Mouse (Mus musculus) adrenal gland, postnatal 14 days (tissue): Measurements from ENCODE around the gene Efs. TPM values are rescaled to one million over a fixed set of nuclear protein-coding genes. Genes with fewer than 3 reads are reported as not detected.
"Not testable (repeated sequence)": the region's sequence is repeated elsewhere in the genome, so short reads cannot be mapped to it uniquely, and the experiment has no call there.

Experiments
- DNase-seq: peaks from one replicate; pipeline ENCODE4 v3.0.0; 2021; ENCODE audit warnings: mixed read lengths
- long read RNA-seq, 2 experiments: library from polyadenylated mRNA; stranded (forward); transcript quantifications; one replicate each; pipeline ENCODE4 v2.0.0; 2021
- total RNA-seq: library from RNA; stranded (reverse); gene quantifications from 2 replicates; pipeline ENCODE4 v1.2.3, GENCODE M21; 2021

The Efs gene
- total RNA-seq, result 3.1 and 6.2 TPM in 2 replicates
- long read RNA-seq, experiment 1, partial matches to known transcripts, result 0 of 3 reads
- long read RNA-seq, experiment 1, other reads (novel, unspliced or antisense), result 0 of 3 reads
- long read RNA-seq, experiment 2, partial matches to known transcripts, result 2 of 4 reads
- long read RNA-seq, experiment 2, other reads (novel, unspliced or antisense), result 0 of 4 reads

DNA sequence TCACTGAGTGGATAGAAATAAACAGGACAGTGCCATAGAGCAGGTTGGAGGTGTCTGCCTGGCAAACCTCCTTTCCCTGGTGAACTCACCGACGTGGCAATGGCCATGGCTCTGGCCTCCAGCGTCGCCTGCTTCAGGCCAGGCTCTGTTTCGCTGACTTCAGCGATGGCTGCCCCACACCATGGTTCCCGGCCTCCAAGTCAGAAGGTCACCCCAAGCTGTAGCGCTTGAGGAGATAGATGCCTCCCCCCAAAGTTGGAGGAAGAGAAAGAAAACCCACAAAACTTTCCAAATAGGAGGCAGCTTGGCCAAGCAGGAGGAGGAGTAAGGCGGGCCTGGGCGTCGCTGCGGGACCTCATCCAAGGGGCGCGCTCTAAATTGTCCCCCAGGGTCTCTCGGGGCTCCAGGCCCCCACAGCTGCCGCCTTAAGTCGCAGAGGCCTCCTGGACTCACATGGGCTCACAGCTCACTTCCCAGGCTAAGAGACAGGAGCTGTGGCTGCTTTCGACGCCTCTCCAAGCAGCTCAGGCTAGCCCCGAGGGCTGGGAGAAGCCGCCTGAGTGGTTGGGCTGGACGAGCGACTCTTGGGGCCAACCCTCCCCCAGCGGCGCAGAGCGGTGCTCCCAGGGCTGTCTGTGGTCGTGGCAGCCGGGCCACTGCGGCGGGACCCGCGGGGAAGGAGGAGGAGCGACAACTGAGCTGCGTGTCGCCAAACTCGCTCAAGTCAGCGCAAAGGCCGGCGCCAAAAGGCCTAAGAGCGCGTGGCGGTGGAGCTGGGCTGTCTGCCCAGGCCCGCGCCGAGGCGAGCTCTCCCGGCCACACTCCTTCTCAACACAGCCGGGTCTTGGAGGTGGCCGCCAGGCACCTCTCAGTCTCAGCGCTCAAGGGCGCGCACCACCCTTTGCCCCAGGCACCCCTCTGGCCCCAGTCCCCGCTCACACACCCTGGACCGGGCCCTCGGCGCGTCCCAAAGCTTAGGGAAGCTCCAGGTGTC, at the start of gene Efs:
TSS of gene Efs (minus strand) at position 778 of the 994 bp plus-strand sequence.
- DNase-seq, result peak; percentile 76

- DNase-seq, result peak; percentile 1
Measured at GRCm38 (mm10) chr14:54974068-54974791, 48.3 kb upstream of the Efs start.

- DNase-seq, result not testable (repeated sequence)
Measured at GRCm38 (mm10) chr14:54972786-54973185, 46.9 kb upstream of the Efs start.

DNA sequence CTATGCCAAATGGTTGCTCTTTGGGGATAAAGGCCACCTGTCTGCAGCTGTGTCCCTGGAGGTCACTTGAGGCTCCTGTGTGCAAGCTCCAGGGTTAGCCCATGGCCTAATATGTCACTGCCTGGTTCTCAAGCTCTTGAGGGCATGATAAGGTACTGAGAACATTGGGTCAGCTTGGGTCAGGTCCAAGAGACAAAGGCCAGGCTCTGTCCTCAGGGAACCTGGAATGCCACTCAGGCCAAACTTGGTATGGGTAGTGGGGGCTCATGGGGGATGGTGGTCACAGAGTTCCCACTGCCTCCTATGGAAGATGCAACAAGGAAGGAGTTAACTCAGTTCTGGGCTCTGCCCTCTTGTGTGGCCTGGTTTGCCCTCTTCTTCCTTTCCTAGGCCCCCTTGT, 42.4 kb upstream of the Efs start:
- DNase-seq, result no peak

GRCm38 (mm10) chr14:54967874-54968273, 41.9 kb upstream of the Efs start:
- DNase-seq, result no peak

DNA sequence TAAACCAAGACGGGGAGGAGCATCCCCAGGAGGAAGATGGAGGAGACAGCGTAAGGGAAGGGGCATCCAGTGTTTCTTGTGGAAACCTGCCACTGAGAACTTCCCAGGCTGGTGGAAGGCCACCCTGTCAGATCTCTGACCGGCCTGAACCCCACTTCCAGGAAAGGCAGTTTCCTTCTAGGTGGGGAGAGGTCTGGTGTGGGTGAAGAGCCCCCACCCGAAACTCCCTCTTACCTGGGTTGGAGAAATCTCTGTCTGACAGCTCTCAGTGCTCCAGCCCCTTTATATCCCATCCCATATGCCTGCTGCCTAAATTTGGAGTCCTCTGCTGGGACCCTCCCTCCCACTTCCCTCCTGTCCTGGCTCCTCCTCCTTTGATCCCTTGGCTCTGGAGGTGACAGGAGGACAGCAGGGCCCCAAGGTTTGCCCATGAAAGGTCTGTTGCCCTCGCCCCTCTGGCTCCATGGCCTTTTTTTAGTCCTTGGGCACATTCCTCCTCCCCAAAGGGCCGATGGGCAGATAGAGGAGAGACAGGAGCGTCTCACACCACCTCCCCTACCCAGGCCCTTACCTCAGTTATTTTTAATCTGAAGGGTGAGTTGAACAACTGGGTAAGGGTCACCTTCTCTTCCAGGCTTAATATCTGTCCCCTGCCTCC, 40.5 kb upstream of the Efs start, which contains the start of gene Myh6:
TSS of gene Myh6 (minus strand) at position 608 of the 658 bp plus-strand sequence.
- DNase-seq, result no peak

DNA sequence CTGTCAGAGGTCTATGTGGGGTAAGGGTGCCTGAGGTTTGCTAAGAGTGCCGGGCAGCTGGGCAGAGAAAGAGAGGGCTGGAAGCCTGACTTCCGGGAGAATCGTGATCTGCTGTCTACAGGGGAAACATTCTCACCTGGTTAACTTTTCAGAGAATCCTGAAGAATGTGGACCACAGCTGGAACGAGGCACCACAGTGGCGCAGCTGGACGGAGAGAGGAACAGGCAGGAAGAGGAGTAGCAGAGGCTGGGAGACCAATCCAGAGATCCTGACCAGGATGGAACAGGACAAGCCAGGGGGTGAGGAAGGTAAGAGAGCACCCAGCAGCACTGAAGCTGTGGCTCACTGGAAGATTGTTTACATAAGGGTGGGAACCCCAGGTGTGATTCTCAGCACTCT, 39.7 kb upstream of the Efs start:
- DNase-seq, result no peak

DNA sequence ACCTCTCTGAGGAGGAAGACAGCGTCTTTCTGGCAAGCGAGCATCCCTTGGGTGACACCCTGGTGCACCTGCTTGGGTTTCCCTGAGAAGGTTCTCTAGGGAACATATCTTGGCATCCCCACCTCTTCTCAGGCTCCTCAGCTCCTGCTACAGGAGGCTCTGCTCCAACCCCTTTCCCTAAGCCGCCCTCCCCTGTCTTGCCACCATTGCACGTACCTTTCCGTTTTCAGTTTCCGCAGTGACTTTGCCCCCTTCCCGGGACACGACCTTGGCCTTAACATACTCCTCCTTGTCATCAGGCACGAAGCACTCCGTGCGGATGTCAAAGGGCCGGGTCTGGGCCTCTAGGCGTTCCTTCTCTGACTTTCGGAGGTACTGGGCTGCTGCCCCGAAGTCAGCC, 39.1 kb upstream of the Efs start:
- no peak for DNase-seq

GRCm38 (mm10) chr14:54963727-54964126, 37.8 kb upstream of the Efs start:
- no peak for DNase-seq

DNA sequence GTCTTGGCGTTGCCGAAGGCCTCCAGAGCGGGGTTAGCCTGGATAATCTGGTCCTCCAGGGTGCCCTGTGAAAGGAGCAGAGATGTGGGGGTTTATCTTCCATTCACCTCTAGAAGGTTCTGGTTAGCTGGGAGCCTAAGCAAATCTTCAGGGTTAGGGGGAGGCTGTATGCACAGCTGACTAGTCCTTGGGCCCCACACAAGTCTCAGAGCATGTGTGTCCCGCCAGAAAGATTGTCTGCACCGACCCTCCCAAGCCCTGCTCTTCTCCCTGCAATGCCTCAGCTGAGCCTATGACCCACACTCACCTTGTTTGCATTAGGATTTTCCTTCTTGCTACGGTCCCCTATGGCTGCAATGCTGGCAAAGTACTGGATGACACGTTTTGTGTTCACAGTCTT, 36.8 kb upstream of the Efs start:
- no peak for DNase-seq

- no peak for DNase-seq
Measured at GRCm38 (mm10) chr14:54961487-54961886, 35.6 kb upstream of the Efs start.

GRCm38 (mm10) chr14:54960769-54961168, 34.8 kb upstream of the Efs start:
- DNase-seq, result no peak

DNA sequence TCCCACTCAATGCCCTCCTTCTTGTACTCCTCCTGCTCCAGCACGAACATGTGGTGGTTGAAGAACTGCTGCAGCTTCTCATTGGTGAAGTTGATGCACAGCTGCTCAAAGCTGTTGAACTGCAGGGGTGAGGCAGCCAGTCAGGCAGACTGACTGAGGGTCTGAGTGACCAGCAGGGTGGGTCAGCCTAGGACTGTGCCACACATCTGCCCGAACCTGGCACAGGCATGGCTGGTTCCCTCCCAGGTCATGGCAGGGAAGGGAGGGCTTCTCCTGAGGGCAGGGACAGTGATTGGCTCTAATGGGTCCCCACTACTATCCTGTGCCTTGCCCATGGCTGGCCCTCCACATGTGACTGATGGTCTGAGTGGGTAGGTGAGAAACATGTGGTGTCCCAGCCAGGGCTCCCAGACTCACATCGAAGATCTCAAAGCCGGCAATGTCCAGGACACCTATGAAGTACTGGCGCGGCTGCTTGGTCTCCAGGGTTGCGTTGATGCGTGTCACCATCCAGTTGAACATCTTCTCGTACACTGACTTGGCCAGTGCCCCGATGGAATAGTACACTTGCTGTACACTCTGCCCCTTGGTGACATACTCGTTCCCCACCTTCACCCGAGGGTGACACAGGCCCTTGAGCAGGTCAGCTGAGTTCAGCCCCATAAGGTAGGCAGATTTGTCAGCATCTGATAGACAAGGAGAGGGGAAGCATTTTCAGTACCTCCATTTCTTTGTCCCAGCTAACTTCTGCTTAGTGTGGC, 34.1 kb upstream of the Efs start:
- DNase-seq, result not testable (repeated sequence)

DNA sequence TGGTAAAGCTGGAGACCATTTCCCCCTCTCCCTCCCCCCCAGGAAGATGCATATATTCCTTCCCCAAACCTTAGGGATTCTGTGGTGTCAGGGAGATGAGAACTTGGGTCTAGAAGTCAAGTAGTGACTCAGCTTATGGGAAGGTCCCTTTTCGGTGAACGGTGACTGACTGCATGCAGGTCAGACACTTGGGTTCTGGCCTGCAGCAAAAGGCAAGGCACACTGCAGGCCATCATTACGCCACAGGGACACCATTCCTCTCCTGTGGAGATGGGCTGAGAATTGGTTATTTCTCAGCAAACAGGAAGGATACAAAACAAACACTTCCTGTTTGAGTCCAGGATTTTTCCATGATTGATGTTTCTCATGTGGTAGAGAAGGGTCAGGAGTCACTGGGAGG, 33.3 kb upstream of the Efs start:
- DNase-seq, result no peak

DNA sequence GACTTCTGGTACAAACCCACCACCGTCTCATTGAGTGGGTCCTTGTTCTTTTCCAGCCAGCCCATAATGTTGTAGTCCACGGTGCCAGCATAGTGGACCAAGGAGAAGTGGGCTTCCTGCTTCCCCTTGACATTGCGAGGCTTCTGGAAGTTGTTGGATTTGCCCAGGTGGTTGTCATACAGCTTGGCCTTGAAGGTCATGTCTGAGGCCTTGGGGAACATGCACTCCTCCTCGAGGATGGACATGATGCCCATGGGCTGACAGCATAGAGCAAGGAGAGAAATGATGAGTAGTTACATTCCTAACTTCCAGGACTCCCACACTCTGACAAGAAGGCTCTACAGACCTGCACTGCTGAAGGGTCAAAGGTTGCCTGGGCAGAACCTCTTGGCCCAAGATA, 32.6 kb upstream of the Efs start:
- DNase-seq, result no peak

- DNase-seq, result peak; percentile 1
Measured at GRCm38 (mm10) chr14:54956533-54956932, 30.6 kb upstream of the Efs start.

DNA sequence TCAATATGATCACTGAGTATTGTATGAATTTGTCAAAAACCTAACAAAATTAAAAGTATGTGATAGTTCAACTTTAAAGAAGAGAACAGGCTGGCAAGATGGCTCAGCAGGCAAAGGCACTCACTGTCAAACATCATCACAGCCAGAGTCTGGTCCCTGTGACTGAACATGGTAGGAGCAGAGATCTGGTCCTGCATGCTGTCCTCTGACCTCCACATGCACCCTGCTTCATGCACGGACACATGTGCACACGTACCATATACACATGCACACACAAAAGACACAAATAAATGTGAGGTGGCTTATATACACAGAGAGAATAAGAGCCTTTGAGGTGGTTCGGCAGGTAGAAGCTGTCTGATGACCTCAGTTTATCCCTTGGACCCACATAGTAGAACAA, 29.6 kb upstream of the Efs start:
- no peak for DNase-seq

- DNase-seq, result no peak
Measured at GRCm38 (mm10) chr14:54954474-54954873, 28.5 kb upstream of the Efs start.

GRCm38 (mm10) chr14:54953664-54954206, 27.8 kb upstream of the Efs start:
- DNase-seq, result no peak

DNA sequence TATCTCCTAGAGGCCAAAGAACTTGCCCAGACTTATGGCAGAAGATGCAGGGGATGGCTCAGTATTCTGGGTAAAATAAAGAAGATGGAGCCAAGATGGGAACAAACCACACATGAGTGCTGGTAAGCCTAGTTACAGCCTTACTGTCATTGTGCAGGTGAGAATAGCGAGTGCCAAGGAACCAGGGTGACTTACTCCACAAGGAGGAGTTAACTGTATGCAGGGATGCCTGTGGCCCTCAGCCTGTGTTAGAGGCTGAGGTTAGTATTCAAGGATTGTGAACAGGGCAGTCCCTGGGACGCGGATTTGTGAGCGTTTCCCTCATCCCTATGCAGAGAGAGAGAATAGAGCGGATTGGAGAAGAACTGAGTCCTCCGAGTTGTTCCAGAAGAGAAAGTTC, 25.7 kb upstream of the Efs start:
- no peak for DNase-seq

DNA sequence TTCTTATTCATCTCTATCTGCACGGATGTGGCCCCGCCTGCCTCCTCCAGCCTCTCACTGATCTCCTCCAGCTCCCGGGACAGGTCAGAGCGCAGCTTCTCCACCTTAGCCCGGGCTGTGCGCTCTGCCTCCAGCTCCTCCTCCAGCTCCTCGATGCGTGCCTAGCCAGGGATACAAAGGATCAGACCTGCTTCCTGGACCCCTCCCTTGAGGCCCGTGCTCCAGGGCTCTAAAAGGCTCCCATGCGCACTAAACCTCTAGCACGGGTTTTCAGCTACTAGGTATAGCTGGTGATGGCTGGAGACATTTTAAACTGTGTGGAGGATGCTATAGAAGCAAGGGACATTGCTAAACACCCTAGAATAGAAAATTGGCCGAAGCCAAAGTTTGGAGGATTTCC, 24.6 kb upstream of the Efs start:
- no peak for DNase-seq
